Mouse (Mus musculus): ENCODE results near the gene Atp7a. TPM values are rescaled to one million over a fixed set of nuclear protein-coding genes. Genes with fewer than 3 reads are reported as not detected.

The Atp7a gene
- polyA plus RNA-seq, 1 experiment from 2014 or later = 34.4 TPM

DNA sequence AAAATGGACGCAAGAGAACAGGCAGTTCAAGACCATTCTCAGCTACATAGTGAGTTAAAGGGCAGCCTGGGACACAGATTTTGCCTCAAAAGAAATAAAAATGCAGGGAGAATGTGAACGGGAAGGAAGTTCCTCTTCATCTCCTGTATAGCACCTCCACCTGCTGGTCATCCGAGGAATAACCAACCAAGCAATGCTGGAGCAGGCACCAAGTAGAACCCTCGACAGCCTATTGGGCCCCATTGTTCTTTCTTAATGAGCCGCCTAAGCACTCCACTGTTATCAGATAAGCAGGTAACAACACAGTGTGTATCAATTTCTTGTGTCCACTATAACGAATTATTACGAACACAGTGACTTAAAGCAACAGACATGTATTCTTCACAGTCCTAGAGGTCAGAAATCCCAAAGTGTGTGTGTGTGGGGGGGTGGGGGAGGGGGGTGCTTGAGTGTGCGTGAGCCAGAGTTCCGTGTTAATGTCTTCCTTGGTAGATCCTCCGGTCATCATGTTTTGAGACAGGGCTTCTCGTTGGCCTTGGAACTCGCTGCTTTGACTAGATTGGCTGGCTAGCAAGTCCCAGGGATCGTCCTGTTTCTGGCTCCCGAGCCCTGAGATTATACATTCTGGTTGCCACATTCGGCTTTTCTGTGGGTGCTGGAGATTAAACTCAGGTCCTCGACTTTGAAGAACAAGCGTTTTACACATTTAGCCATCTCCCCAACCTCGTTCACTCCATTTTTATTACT, 144.2 kb downstream of the Atp7a start:
- no peaks in the 10 kb centered on the region for H3K36me3 ChIP-seq (ENCODE audit: insufficient read depth)
- peak overlapping the region; percentile 16; the same call in 1 of the 2 replicates for H3K9ac ChIP-seq
- DNase-seq (peak; percentile 90), ATAC-seq (ENCODE audit: insufficient read depth) (peak; percentile 93)
- H3K4me2 ChIP-seq = peak overlapping the region; percentile 50
- peak overlapping the region; percentile 20; the same call in 1 of the 2 replicates for H3K4me3 ChIP-seq (ENCODE audit: low read depth, low read length)
- no peaks in the 10 kb centered on the region for H3K27me3 ChIP-seq (ENCODE audit: insufficient read depth, low read length)
- peak; percentile 83 for TF ChIP-seq CTCF (IDR thresholded peaks at IDR 0.05; ENCODE audit: low read depth)
- no peak overlapping the region for H3K27ac ChIP-seq (ENCODE audit: low read depth)
- 19% methylated on average over 18 of the region's 18 CpGs for WGBS
- H3K9me3 ChIP-seq (ENCODE audit: low read depth, low read length) = no peaks in the 10 kb centered on the region
- H3K4me1 ChIP-seq (ENCODE audit: insufficient read depth) = no peaks in the 10 kb centered on the region

DNA sequence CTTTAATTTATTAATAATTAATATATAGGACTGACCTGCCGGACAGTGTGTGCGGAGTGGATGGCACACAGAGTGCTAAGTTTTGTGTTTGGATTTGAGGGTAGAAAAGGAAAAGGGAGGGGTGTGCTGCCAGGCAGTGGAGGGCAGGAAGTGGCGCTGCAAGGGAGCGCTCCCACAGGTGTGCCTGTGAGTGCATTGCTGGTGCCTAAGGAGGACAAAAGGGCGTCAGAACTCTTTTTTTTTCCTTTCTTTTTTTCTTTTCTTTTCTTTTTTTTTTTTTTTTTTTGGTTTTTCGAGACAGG, 144.7 kb downstream of the Atp7a start:
- ATAC-seq (ENCODE audit: insufficient read depth) (peak; percentile 39; the same call in 1 of the 2 replicates), DNase-seq (no peak)
- H3K4me3 ChIP-seq (ENCODE audit: low read depth, low read length) = no peak overlapping the region

More for the DNA sequence above, 144.7 kb downstream of the Atp7a start:
- 51% methylated on average over 5 of the region's 6 CpGs for WGBS
- Histone ChIP-seq H3K36me3 (ENCODE audit: insufficient read depth) (no peaks in the 10 kb centered on the region), H3K4me1 (ENCODE audit: insufficient read depth) (no peaks in the 10 kb centered on the region), H3K9me3 (ENCODE audit: low read depth, low read length) (no peaks in the 10 kb centered on the region), H3K4me2 (peak overlapping the region; percentile 50), H3K9ac (no peak overlapping the region), H3K27me3 (ENCODE audit: insufficient read depth, low read length) (no peaks in the 10 kb centered on the region), H3K27ac (ENCODE audit: low read depth) (no peak overlapping the region)
- no peak for TF ChIP-seq CTCF (IDR thresholded peaks at IDR 0.05; ENCODE audit: low read depth)

Other genes with a start within 250 kb of the Atp7a start
- gene Atrx, start 97.9 kb upstream of the Atp7a start, polyA plus RNA-seq (2014; fragmentation: Nextera tagmentation; extraction: Ambion mirVana) = 190 and 202 TPM in 2 replicates
- 62.7 and 63.0 TPM in 2 replicates for gene Magt1, start 15.4 kb upstream of the Atp7a start, polyA plus RNA-seq (2014; fragmentation: Nextera tagmentation; extraction: Ambion mirVana)
- 327 and 365 TPM in 2 replicates for gene Cox7b, start 11.6 kb upstream of the Atp7a start, polyA plus RNA-seq (2014; fragmentation: Nextera tagmentation; extraction: Ambion mirVana)
- gene Tlr13, start 115.9 kb downstream of the Atp7a start, polyA plus RNA-seq (2014; fragmentation: Nextera tagmentation; extraction: Ambion mirVana) = 0.62 and 0.93 TPM in 2 replicates
- gene Pgk1, start 159.8 kb downstream of the Atp7a start, polyA plus RNA-seq (2014; fragmentation: Nextera tagmentation; extraction: Ambion mirVana) = 302 and 304 TPM in 2 replicates
- gene Taf9b, start 193.9 kb downstream of the Atp7a start, polyA plus RNA-seq (2014; fragmentation: Nextera tagmentation; extraction: Ambion mirVana) = 12.8 and 14.8 TPM in 2 replicates
- not detected in 2 replicates for gene Fnd3c2, start 228.1 kb downstream of the Atp7a start, polyA plus RNA-seq (2014; fragmentation: Nextera tagmentation; extraction: Ambion mirVana)

All from lung, embryonic 14.5 days (tissue).